Mouse (Mus musculus): ENCODE measurements around the gene Serinc5.

Gene Serinc5

DNA sequence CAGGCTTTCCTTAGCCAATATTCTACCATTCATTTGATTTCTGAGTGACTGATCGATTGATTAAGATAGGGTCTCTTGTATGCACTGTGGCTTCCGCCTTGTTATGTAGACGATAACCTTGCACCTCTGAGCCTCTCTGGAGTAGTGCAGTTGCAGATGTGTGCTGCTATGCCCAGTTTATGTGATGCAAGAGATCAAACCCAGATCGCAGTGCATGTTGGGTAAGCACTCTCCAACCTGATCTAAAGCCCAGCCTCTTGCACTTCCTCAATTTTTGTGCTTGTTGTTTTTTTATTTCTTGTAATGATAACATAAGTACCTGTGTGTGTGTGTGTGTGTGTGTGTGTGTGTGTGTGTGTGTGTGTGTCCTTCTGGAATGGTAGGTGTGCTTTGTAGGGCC, 132.0 kb downstream of the Serinc5 start:
- no peak for DNase-seq (ENCODE audit: low read depth, low spot score)

DNA sequence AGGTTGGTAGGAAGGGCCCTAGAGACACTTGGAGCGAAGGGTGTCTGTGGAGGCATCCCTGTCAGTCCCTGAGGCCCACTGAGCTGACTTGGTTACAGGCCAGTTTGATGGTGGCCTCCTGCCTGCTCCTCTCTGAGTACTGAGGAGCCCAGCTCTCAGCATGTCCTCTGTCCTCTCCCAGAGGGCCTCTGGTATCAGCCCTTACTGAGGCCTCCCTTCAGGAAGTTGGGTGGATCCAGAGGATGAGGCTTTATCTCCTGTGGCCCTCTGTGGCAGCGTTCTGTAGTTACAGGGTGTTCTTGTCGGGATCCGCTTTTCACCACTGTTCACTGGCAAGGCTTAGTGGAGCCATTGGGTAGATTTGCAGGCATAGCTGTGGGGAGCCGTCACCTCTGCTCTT, 132.4 kb downstream of the Serinc5 start:
- no peak for DNase-seq (ENCODE audit: low read depth, low spot score)

DNA sequence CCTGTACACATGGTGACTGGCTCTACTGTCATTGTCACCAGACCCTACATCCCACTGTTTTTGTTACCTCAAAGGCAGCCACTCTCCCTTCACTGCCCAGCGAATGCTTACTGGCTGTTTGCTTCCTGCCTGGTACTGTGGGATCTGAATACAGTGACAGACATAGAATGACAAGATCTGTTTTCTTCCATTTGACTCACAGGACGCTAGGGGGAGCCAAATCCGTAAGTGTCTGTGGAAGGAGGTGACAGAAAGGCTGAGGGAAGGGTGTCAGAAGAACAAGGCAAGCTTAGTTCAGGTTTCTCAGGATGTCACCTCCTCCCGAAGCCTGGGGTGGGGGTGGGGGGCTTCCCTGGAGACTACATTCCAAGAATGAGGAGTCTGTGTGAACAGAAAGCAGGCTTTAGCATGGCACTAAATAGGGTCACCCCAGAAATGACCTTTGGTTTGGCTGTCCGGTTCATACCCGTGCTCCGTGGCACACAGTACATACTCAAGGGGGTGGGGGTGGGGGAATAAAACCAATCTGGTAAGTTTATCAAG, 140.2 kb downstream of the Serinc5 start:
- peak; percentile 84 for DNase-seq (ENCODE audit: low read depth, low spot score)

DNA sequence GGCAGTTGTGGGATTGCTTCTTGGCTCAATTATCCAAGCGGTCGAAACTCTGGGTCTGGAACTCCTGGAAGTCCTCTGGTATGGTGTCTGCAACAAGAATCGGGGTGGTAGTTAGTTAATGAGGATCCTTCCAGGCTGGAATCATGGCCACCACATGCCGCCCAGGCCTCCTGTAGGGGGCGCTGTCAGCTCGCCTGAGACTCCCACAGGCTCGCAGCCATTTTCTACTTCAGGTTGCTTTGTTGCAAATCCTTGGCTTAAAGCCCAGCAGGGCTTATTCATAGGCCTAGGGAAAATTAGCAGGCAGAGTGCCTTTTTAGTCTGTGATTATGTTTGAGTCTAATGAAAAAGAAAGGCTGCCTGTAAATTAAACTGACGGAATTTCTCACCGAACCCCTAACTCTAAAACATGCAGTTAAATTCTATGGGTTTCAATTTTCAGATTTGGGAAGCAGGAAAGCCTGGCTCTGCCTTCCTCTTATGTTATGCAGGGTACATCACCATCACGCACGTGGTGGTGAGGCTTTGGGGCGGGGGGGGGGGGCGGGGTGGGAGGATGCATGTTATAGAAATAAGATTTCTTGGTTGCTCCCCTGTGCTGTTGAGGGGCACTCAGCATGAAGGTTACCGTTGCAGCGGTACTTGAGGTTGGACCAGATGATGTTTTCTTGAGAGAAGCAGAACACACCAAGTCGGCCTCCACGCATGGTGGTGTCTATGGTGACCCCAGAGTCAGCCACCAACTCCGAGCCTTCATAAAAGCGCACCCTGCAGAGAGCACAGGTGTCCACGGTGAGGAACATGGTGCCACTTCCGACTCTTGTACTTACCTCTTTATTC, 141.1 kb downstream of the Serinc5 start:
- peak; percentile 66 for DNase-seq (ENCODE audit: low read depth, low spot score)

DNA sequence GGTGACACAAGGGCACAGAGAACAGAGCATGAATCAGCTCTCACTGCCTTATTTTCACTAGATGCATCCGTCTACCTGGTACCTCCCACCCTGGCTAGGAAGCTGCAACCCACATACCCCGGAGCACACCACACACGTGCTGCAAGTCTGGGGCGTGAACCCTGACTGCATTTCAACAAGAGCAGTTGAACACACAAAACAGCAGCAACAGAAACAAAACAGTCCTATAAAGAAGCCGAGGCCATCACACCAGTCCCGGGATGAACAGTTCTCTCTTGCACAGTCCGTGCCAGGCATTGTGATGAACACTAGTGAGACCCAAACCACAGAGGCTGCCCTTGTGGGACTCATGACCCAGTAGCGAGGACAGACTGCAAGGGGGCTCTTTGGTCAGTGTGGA, 142.8 kb downstream of the Serinc5 start:
- DNase-seq (ENCODE audit: low read depth, low spot score) = no peak

DNA sequence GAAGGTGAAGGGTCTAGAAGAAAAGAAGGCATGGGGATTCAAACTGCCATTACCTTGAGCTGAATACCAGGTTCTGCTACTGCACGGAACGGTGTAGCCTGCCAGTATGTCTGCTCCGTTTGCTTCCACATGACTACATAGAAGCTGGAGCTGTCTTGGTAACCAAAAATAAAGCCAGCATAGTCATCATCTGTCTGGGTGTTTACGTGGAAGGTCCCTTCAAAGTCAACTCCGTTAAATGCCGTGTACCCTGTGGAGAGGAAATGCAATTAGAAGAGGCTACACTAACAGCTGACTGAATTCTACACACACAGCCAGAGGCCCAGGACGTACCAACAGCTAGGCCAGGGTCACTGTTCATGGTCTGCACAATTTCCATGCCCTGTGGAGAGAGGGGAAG, 144.1 kb downstream of the Serinc5 start:
- no peak for DNase-seq (ENCODE audit: low read depth, low spot score)

DNA sequence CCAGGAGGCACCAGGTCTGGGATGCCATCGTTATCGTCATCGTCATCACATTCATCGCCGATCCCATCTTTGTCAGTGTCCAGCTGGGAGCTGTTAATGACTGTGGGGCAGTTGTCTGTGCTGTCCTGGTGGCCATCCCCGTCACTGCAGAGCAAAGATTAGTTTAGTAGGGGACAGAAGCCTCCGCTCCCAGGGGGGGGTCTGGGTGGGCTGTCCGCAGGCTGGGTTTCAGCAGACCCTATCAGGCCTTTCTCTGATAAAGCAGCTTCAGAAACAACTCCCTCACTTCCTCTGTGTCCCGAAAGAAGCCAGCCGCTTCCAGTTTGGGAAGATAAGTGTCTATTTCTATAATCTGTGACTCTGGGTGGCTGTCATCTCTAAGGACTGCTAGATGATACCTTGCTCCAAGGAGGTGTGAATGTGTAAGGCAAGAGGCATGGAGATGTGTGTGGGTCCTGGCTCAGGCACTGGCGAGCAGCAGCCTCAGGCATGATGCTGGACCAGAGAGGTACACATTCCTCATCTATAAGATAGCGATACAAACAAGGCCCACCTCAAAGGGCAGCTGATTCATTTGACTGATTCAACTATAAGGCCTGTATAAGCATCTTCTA, 147.2 kb downstream of the Serinc5 start:
- DNase-seq (ENCODE audit: low read depth, low spot score) = no peak

DNA sequence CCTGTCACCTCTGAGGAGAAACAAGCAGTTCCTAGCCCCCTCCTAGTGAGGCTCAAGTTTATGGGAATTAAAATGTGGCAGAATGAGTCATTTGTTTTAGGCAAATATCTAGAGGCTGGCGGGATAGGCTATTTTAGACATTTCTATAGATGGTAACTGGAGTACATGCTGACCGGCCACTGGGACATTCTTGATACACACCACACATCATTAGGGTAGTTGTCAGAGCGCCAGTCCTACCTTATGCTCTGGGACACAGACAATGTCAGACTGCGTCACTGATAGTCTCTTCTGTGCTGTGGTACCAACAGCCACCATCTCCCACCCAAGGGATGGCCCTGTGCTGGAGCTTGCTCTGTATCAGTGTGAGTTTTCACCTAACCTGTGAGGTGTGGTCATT, 148.2 kb downstream of the Serinc5 start:
- DNase-seq (ENCODE audit: low read depth, low spot score) = no peak

DNA sequence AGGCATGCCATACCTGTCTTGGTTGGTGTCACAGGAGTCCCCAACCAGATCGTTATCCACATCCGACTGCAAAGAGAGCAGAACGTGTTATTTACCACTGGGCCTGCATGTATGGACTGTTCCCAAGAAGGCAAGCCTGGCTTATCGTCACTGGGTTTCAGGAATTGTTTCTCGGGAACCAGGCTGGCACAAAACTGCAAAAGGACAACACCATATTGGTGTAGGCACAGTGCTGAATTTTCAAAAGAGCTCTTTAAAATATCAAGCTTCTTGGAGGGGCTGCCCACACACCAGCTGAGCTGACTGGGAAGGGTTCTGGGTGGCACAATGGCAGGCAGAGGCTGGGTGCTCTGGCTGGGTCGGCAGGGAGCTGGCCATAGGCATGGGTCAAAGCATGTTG, 149.6 kb downstream of the Serinc5 start:
- no peak for DNase-seq (ENCODE audit: low read depth, low spot score)

Measured in ES-CJ7 (cell line).